Mouse (Mus musculus) limb, embryonic 10.5 days (tissue): Measurements from ENCODE around the gene Vmn2r16. TPM values are rescaled to one million over a fixed set of nuclear protein-coding genes. Genes with fewer than 3 reads are reported as not detected.

Source experiments
- DNase-seq: peaks from one replicate; pipeline ENCODE4 v3.0.0-alpha.2; 2017; ENCODE audit warnings: low spot score
- H3K27ac ChIP-seq: fragments of 300-500 bp; sonication (generic); 2 replicates; pipeline ENCODE4 v1.5.1; 2016; ENCODE audit warnings: mild to moderate bottlenecking
- H3K27me3 ChIP-seq: fragments of 300-500 bp; sonication (generic); 2 replicates; pipeline ENCODE4 v1.6.1; 2016; ENCODE audit warnings: low read depth, mild to moderate bottlenecking; ENCODE audit not compliant: poor library complexity, severe bottlenecking
- H3K36me3 ChIP-seq: fragments of 300-500 bp; sonication (generic); 2 replicates; pipeline ENCODE4 v1.6.1; 2016; ENCODE audit warnings: mild to moderate bottlenecking, moderate library complexity
- H3K4me1 ChIP-seq: fragments of 300-500 bp; sonication (generic); 2 replicates; pipeline ENCODE4 v1.6.1; 2016
- H3K4me3 ChIP-seq: fragments of 300-500 bp; sonication (generic); 2 replicates; pipeline ENCODE4 v1.5.1; 2016; ENCODE audit warnings: mild to moderate bottlenecking, moderate library complexity
- H3K9me3 ChIP-seq: fragments of 300-500 bp; sonication (generic); replicated peaks from 2 replicates; pipeline ENCODE4 v1.6.1; 2016; ENCODE audit warnings: mild to moderate bottlenecking
- WGBS: fragments of 180-500 bp; shearing (Covaris S2); methylation state at CpG from one replicate; pipeline ENCODE4 v1.1.7; 2016; 5-methylcytosine and 5-hydroxymethylcytosine counted together
- polyA plus RNA-seq: library from polyadenylated mRNA; unstranded; fragments of >200 nt; fragmentation: Nextera tagmentation; extraction: Ambion mirVana; gene quantifications from 2 replicates; pipeline ENCODE4 v1.2.1, GENCODE M21; 2016

Gene Vmn2r16
- polyA plus RNA-seq = not detected in 2 replicates

DNA sequence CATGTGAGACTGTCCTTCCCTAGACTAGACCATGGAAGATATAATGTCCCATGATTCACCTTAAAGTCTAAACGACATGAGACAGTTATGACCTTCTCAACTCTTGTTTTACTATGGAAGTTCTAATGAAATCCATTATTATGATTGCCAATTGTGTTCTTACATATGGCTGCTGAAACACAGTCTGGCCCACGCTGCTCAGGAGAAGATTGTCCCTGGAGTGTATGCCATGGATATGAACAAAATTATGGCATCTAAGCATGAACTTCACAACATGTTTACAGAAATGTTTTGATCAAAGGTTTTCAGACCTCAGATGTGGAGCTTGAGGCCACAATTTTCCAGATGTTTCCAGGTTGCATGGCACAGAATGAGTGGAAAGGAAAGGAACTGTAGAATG is at the start of gene Vmn2r16:
TSS of gene Vmn2r16 (plus strand) at position 301 of the 400 bp plus-strand sequence.
- no peaks in the 10 kb centered on the region for H3K4me1 ChIP-seq
- DNase-seq = no peak
- no peak within 1 kb of the TSS for H3K27ac ChIP-seq
- no peak within 1 kb of the TSS for H3K4me3 ChIP-seq
- no peaks in the 10 kb centered on the region for H3K36me3 ChIP-seq
- no peaks in the 10 kb centered on the region for H3K27me3 ChIP-seq
- H3K9me3 ChIP-seq = no peaks in the 10 kb centered on the region; the same call in 1 of the 2 replicates
- WGBS = 73% methylated on average over 2 of the region's 2 CpGs

DNA sequence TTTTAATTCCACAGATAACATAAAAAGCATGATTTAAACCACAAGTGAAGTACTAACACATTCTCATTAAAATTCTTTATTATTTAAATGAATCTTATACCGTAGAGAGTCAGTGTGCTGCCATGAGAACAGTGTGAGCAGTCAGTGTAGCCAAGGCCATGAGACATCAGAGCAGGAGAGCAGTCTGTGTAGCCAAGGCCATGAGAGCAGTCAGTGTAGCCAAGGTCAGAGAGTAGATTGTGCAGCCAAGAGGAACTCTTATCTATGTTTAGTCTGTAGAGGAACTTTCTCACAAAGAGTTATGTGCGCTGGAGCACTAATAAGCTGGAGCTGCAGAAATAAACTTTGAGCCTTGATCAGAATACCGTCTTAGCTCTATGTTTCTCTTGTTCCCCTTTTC is 35.3 kb upstream of the Vmn2r16 start:
- Histone ChIP-seq H3K4me1 (no peaks in the 10 kb centered on the region), H3K4me3 (no peak overlapping the region), H3K36me3 (no peaks in the 10 kb centered on the region), H3K9me3 (no peaks in the 10 kb centered on the region), H3K27ac (no peak overlapping the region), H3K27me3 (no peaks in the 10 kb centered on the region)
- DNase-seq = no peak
- 89% methylated on average over 3 of the region's 3 CpGs for WGBS

DNA sequence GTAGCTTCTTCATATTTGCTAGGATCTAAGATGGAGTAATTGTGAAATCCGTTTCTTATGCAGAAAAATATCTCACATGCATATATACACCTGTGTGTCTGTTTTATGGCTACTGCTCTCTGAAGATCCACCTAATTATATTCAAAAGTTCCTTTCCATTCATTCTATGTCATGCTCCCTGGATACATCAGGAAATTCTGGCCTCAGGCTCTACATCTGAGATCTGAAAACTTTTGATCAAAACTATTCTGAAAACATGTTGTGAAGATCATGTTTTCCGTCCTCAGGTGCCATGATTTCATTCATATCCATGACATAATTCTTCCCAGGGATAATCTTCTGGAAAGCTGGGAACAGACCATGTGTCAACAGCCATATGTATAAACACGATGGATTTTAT is 32.4 kb upstream of the Vmn2r16 start, which contains the start of gene Vmn2r15:
TSS of gene Vmn2r15 (minus strand) at position 101 of the 400 bp plus-strand sequence.
- H3K4me1 ChIP-seq = no peaks in the 10 kb centered on the region
- no peak for DNase-seq
- H3K27ac ChIP-seq = no peak within 1 kb of the TSS
- no peaks in the 10 kb centered on the region for H3K36me3 ChIP-seq
- no peaks in the 10 kb centered on the region for H3K27me3 ChIP-seq
- H3K9me3 ChIP-seq = no peaks in the 10 kb centered on the region
- H3K4me3 ChIP-seq = no peak within 1 kb of the TSS
- WGBS = 60% methylated on average over 3 of the region's 3 CpGs

DNA sequence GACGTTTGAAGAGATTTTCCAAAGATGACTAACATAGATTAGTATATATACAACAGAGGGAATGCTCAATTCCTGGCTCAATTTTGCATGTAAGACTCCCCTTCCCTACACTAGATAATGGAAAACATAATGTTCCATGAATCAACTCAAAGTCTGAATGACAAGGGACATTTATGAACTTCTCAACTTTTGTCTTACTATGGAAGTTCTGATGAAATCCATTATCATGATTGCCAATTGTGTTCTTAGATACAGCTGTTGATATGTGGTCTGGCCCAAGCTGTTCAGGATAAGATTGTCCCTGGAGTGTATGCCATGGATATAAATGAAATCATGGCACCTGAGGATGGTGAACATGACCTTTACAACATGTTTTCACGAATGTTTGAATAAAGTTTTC is 89.4 kb downstream of the Vmn2r16 start, which contains the start of gene Vmn2r17:
TSS of gene Vmn2r17 (plus strand) at position 301 of the 400 bp plus-strand sequence.
- Histone ChIP-seq H3K9me3 (no peaks in the 10 kb centered on the region), H3K27me3 (no peaks in the 10 kb centered on the region), H3K36me3 (no peaks in the 10 kb centered on the region), H3K4me3 (no peak within 1 kb of the TSS), H3K27ac (no peak within 1 kb of the TSS), H3K4me1 (no peaks in the 10 kb centered on the region)
- 67% methylated on average over 2 of the region's 2 CpGs for WGBS
- no peak for DNase-seq

Other genes with a start within 250 kb of the Vmn2r16 start
- gene Vmn2r12, start 232.2 kb upstream of the Vmn2r16 start, polyA plus RNA-seq = not detected in 2 replicates
- not detected in 2 replicates for gene Vmn2r13, start 138.0 kb upstream of the Vmn2r16 start, polyA plus RNA-seq
- gene Vmn2r14, start 105.5 kb upstream of the Vmn2r16 start, polyA plus RNA-seq = not detected in 2 replicates
- not detected in 2 replicates for gene Vmn2r15, start 32.5 kb upstream of the Vmn2r16 start, polyA plus RNA-seq
- not detected in 2 replicates for gene Vmn2r17, start 89.5 kb downstream of the Vmn2r16 start, polyA plus RNA-seq
- gene Crlf2, start 228.8 kb downstream of the Vmn2r16 start, polyA plus RNA-seq = 7.0 and 8.1 TPM in 2 replicates